Mouse (Mus musculus) kidney, postnatal 14 days (tissue): ENCODE measurements around the gene Smpd3.

Experiments
- DNase-seq: peaks from one replicate; pipeline ENCODE4 v3.0.0; 2022; ENCODE audit warnings: mixed read lengths

Gene Smpd3

DNA sequence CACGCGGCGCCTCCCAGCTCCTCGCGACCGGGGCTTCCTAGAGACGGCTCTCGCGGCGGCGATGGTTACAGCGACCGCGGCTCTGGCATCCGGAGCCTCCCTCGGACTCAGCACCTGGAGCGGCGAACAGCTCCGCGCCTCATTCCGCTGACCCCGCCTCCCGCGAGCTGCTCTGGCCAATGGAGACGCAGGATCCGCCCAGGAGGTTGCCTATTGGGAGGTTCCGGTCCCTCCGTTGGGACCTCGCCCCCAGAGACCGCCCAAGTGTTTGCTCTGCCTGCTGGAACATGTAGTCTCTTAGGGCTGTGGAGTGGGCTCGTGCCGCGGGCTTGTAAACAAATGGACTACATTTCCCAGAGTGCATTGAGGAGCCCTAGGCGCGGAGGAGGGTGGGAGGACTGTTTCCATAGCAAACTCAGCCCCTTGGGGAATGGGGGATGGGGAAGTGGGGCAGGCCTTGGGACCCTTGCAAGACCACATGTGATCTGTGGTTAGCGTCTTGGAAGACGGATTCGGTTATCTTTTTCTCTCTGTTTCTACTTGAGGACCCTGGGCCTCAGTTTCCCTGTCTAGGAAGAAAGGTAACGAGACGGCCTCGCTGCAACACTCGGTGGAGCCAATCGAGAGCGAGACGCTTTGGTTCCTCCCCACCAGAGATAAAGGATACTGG lies at the start of gene Smpd3:
Gene Smpd3, minus strand, starts transcription at position 137 of the 670 bp plus-strand sequence.
- DNase-seq: peak; percentile 99

DNA sequence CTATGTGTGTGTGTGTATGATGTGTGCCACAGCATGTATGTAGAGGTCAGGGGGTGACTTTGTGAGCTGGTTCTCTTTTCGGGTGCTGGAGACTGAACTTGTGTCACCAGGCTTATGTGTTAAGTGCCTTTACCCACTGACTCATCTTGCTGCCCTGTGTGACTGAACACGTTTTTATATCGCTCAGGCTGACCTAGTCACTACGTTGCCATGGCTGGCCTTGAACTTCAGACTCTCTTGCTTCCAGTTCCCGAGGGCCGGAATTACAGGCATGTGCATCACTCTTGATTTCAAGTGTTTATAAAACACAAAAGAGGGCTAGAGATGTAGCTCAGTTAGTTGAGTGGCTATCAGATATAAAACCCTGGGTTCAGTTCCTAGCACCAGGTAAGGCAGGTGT lies 43.2 kb upstream of the Smpd3 start:
- DNase-seq: no peak

DNA sequence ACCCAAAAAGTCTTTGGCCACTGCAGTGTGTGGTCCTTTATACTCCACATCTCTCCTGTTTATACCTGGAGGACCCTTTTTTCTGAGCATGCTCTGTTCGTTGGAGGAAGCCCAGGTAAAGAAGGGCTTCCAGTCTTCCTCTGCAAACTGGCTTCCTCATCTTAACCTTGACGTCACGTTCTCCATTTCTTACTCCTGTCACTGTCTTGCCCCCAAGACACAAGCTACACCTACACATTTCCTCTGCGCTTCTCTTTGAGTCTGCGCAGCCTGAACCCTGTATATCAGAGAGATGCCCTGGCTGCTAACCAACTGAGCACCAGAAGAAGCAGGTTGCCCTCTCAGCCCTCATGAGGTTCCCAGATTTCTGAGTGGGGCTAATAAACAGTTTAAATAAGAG lies 41.6 kb upstream of the Smpd3 start:
- DNase-seq: no peak

DNA sequence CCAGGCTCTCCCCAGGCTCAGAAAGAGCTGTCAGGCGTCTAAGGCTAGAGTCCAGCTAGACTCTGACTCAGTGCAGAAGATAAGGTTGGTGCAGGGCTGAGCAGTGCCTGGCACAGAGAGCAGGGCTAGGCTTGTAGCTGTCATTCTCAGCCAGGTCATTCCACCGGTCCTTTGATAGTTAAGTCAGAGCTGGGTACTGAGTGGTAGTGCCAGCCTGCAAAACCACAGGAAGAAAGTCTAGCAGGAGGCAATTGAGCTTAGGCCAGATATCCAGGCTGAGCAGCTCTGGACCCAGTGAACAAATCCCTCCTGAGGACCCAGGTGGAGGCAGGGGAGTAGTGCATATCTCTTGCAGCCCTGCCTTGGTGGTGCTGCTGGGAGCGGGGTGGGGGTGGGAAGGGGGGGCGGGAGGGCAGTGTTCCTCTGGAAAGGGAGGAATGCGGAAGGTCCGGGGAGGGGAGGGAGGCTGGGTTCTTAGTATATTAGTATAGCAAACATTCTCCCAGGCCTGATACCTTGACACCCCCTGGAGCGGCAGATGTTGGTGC lies 40.8 kb upstream of the Smpd3 start:
- no peak for DNase-seq

DNA sequence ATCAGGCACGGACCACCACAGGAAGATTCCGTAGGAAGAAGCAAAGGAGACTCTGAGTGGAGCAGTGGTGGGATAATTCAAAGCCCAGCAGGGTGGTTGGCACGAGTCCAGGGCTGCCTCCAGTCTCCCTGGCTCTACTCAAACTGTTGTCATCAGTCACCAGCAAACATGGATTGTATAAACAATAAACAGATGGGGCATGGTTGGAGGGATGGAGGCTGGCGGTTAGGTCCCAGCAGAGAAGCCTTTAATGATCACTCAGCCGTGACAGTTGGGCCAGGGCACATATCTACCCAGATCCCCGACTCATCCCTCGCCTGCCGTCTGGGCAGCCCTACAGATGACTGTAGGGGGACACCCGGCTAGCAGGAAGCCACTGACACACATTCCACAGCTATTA lies 39.1 kb upstream of the Smpd3 start:
- DNase-seq: peak; percentile 14

DNA sequence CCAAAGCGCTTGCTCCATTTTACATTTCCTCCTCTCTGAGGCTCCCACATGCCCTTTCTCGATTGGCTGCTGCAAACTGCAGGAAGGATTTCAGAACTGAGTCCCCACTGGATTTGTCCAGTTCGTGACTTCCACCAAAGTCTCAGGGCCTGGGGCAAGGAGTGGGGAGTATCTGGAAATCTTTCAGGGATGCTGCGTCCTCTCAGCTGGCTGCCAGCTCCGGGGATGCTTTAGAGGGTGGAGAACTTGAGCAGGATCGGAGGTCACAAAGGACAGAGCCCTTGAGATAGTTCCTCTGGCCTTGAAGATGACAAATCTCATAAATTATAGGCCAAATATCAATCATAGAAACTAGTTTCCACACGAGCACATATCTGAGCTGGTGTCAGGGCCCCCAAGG lies 38.2 kb upstream of the Smpd3 start:
- no peak for DNase-seq

DNA sequence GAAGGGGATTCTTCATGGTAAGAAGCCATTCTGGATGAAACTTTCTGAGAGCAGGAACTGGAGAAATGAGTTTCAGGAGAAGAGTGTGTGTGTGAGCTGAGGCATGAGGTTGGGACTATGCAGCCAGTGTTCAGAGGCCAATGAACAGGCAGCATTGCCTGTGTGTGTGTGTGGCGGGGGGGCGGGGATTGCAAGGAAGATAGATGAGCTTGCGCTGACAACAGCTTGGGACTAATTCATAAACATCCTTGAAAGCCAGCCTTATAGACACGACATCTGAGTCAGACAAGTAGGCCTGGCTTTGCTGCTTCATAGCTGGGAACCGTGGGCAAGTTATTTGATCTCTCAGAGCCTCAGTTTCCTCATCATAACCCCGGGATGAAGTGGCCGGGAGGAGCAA lies 31.3 kb upstream of the Smpd3 start:
- DNase-seq: no peak

DNA sequence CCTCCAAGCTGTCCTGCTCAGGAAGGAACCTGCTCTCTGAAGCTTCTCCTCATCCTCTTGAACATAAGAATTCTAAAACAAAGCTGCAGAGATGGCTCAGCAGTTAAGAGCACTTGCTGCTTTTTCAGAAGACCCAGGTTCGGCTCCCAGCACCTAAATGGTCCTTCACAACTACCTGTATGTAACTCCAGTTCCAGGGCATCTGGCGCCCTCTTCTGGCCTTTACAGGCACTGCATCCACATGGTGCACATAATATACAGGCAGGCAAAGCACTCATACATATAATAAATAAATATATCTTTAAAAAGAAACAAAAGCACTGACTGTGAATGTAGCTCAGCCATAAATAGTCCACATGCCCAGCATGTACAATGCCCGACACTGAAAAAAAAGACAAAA lies 30.7 kb upstream of the Smpd3 start:
- no peak for DNase-seq

DNA sequence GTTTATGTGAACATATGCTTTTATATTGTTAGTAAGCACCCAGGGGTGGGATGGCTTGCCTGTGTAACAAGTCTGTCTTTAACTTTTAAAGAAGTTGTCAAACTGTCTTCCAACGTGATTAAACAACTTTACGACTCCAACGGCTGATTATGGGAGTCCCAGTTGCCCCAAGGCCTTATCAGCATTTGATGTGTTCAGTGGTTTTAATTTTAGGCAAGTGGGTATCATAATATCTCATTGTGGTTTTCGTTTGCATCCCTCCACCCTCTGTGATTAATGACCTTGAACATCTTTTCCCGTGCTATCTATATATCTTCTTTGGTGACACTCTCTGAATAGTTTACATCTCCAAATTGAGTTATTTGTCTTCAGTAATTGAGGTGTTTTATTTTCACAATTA lies 27.0 kb upstream of the Smpd3 start:
- DNase-seq: no peak

DNA sequence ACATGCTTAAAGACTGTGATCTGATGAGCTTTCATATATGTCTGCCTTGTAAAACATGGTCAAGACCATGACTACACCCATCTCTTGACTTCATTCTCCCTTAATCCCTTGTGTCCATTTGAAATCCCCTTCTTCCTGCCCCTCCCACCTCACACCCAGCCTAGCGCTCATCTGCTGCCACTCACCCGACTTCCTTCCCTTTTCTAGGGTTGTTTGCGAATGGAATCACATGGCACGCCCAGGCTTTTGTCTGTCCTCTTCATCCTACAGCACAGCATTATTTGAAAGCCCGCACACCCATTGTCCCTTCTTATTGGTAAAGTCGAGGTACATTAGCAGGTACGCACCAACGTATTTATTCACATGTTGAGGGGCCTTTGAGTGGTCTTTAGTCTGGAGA lies 26.5 kb upstream of the Smpd3 start:
- DNase-seq: no peak

DNA sequence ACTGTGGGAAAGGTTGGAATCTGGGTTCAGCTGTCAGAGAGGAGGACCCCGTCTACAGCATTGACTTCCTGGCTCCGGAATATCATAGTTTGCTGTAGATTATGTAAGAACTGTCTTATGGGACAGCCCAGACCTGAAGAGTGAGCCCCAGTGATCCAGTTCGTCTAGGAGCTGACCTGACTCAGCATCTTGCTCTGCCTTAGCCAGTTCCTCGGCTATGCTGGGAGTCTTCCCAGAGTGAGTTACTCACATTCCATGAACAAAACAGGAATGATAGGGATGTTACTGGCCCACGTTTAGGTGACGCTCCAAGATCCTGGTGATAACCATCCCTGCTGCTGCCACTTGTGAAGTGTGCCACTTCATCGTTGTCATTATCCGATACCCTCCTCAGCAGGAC lies 25.5 kb upstream of the Smpd3 start:
- DNase-seq: no peak

DNA sequence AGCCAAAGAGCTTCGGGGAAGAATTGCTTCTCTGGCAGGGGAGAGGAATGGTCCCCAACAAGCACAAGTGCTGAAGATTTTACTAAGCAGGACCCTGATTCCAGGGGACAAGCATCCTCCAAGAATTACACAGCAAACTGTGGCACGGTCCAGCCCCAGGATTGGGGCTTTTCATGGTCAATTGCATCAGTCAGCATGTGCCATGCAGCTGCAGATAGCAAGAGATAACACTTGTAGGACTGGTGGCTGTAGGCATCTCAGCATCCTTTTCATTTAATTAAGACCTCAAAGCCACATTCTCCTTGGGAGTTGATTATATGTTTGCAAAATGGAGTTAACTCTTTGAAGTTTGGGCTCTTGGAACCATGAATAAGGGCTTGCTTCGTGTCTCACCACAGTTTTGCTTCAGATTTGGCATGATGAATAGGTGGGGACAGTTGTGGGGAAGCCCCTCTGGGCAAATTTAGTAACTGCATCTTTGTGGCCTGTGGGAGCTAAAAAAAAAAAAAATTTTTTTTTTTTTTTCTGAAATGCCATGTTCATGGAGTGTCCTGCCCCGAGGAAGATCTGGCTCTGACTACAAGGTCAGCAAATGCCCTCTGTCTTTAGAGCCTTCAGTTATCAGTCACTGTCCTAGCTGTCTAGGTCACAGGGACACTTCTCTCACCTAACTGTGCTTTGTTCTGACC lies 22.0 kb upstream of the Smpd3 start:
- DNase-seq: no peak

DNA sequence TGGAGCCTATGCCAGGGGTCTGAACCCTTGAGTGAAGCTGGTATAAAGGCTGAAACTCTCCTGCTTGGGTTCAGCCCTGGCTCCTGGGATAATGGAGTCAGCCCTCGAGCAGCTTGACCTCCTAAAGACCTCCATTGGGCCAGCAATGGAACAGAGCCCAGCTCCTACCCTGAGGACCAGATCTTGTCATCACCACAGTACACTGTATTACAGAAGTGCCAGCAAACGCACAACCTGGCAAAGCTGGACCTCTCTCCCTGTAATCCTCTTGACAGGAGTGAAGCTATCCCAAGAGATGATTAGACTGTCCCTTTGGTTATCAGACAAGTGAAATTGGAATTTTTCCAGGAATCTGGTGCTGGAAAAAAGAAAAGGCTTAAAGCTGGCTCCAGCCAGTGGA lies 13.3 kb upstream of the Smpd3 start:
- DNase-seq: no peak

DNA sequence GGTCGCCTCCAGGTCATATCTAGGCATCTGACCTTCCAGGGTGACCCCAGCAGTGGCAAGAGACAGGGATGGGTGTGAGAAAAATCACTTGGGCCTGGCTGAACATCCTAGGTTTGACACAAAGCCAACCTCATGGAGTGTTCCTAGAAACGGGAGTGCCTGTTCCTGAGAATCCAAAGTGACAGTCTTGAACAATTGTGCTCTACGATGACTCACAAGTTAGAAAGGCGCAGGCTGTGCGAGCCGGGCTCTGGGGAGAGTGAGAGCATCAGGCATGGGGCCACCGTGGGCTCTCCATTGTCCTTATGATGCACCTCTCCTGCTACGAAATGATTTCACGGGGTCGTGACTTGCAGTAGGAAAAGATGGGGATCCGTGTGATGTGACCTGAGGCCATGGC lies 11.6 kb upstream of the Smpd3 start:
- DNase-seq: no peak

DNA sequence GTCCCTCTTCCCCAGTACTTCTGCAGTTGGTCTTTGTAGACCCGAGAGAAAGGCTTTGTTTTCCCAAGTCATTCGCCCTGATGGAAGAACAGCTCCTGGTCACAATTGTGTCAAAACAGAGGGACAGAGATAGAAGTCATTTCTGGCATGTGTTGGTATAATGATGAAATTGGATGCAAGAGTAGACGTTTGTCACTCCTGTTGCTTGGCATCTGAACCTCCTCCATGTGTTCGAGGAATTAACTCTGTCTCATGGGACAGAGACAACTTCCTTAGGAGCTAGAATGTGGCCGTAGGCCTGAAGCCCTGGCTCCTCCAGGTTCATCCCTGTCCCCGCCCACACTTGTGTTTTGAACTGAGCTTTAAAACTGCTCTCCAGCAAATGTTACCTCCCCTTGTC lies 8.3 kb upstream of the Smpd3 start:
- no peak for DNase-seq

DNA sequence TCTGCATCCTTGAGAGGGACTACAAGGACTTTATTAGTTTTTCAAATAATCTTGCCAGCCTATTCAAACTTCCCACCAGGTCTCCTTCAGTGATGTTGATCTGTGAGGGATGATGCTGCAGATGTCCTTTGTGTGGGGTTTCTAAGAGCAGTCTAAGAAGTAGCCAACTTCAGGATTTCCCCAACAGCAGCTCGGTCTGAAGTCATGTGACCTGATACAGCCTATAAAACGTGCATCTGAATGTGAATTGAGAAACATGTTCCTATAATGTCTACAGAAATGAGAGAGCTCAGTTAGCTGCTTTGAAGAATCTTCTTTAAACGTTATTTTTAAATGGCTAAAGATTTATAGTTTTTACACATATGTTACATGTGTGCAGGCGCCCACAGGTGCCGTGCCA lies 5.7 kb upstream of the Smpd3 start:
- DNase-seq: no peak

DNA sequence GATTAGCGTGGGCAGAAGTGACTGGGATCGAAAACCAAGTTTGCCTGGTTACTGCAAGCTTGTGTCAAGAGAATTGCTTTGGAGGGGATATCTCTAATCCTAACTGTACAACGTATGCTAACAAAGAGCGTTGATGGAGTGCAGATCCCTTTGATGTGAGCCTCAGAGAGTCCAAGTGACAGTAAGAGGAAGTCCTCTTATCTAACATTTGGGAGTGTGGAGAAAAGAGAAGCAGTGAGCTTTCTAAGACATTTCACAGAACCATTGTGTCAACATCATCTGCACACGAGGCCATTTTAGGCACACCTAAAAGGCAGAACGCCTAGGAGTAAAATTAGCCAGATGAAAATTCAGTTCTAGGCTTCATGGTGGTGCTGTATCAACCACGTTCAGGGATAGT lies 5.0 kb upstream of the Smpd3 start:
- no peak for DNase-seq

DNA sequence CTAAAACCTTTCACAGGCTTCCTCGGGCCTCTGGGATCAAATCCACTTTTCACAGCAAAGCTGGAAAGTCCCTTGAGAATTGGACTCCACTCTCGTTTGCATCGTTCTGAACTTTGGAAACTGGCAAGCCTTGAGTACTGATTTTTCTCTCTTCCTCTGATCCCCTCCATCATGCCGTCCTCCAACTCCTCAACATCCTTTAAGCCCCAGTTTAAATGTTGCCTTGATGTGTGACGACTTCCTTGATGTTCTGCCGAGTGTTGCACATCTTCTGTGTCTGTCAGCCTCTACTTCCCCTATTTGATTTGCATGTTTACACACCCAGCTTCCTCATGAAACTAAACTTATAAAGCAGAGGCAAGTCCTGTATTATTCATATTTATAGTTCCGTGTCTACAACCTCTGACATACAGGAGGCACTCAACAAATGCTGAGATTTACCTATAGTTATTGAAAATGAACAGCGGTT lies 987 bp upstream of the Smpd3 start:
- no peak for DNase-seq

DNA sequence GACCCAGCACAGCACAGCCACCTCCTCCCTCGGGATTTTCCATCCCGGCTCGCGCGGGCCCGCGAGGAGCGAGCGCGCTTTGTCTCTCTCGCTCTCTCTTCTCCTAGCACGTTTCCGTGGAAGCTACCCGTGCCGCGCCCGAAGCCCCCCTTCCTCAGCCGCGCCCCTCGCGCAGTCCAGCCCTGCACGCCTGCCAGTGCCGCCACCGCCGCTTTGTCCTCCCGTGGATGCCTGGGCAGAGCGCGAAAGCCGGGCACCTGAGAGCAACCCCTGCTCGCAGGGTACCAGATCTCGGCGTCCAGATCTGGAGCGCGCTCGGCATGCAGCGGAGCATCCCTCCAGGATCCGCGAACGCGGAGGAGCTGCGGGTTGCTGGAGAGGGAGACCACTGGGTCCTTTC lies 1.2 kb downstream of the Smpd3 start:
- no peak for DNase-seq

DNA sequence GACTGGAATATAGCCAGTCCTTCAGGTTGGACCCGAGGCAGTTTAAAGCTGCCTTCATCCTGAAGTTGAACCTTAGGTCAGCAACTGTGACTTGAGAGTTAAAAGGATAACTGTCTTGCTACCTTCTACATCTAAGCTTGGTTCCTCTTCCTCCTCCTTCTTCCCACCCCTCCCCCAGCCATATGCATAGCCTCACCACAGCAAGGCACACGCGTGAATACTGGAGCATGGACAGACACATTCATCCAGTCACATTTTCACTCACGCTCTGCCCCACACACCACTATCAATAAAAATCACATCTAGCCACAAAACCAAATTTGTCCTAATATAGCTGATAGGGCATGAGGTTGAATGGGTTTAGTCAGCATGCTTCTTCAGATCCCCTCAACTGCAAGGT lies 1.8 kb downstream of the Smpd3 start:
- DNase-seq: no peak

DNA sequence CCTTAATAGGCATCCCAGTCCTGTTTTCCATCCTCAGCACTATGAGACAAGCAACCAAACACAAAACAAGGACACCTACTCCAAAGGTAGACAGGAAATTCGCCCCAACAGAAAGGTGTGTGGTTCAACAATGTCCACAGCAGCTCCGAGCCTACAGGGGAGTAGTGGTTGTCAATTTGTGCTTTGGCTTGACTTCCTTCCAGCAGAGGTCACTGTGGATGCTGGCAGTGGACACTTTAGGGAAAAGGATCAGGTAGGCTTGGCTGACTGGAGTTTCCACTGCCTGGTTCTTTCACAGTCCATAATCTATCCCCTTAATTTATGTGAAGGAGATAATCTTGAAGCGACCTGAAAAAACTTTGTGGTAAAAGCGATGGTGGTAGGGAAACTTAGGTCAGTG lies 2.6 kb downstream of the Smpd3 start:
- peak; percentile 16 for DNase-seq

DNA sequence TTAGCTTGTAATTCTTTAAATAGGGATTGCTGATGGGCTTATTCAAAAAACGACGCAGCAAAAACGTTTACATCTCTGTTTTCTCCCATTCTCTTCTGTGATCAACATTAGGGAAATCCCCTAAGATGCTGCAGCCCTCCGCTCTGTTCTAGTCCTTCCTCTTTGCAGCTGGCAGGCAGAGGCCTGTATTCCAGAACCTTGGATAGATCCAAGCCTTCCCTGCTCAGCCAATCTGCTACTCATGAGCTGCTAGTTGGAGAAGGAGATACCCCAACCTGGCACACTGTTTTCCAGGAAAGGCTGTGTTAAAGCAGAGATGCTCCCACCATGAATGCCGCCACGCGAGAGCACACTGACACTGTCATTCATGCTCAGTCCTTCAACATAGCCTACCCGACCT lies 4.4 kb downstream of the Smpd3 start:
- peak; percentile 14 for DNase-seq

DNA sequence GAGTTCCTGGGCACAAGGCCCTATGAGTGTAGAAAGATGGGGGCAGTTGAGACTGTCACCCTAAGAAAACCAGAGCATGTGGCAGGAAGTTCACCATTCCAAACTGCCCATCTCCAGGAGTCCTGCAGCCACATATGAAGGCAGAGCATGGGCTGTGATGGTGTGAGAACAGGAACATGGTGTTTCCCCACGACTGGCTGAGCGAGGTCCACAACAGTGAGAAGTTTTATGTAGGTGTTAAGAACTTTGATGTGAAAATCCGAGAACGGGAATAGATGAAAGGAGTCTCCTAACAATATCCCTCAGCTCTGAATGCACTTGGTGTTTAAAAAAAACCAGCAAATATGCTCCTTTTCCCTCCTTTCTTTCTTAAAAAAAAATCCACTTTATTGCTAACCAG lies 5.3 kb downstream of the Smpd3 start:
- no peak for DNase-seq

DNA sequence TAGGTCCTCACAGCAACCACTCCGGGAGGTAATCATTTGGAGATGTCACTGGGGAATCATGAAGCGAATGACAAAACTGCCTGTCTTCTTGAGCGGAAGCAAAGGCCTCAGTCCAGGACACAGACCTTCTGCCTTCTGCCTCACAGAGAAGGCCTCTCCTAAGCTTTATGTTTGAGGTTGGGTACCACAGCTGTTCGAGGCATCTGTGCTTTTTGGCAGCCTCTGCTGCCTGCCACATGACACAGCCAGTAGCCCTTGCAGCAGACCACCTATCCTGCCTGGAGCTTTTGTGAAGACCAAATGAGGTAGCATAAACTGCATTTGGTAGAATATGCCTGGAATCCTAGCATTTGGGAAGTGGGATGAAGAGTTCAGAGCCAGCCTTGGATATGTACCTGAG lies 11.2 kb downstream of the Smpd3 start:
- DNase-seq: no peak

DNA sequence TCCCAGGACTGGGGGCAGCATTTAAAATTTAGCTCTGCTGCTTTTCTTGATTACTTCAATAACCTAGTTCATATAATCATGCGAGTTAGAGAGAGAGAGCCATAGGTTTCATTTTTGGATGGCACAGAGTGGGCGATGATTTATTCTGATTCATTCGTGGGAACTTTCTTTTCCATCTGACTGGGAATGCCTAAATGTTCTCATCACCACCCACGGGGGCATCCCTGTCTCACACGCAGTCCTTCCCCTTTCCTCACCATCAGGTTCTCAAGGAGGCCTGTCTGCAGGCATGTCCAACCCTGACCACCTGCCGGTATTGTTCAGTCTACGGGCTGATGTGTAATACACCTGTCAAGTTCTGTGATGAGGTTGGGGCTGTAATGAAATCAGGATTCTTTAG lies 16.4 kb downstream of the Smpd3 start:
- DNase-seq: no peak
